Mouse (Mus musculus) layer of hippocampus, adult 8-10 months (tissue): ENCODE measurements around the gene Carmil2. TPM values are rescaled to one million over a fixed set of nuclear protein-coding genes. Genes with fewer than 3 reads are reported as not detected.

Source experiments
- DNase-seq, 2 experiments: peaks; one replicate each; pipeline ENCODE4 v3.0.0; 2022; ENCODE audit warnings: low spot score in 2 of 2
- total RNA-seq, 4 experiments: library from RNA; stranded (reverse); gene quantifications; 2 replicates each; pipeline ENCODE4 v1.2.4; 2022

The Carmil2 gene
- total RNA-seq, 4 experiments from 2014 or later: 61.2 to 71.3 (median 68.4) TPM

DNA sequence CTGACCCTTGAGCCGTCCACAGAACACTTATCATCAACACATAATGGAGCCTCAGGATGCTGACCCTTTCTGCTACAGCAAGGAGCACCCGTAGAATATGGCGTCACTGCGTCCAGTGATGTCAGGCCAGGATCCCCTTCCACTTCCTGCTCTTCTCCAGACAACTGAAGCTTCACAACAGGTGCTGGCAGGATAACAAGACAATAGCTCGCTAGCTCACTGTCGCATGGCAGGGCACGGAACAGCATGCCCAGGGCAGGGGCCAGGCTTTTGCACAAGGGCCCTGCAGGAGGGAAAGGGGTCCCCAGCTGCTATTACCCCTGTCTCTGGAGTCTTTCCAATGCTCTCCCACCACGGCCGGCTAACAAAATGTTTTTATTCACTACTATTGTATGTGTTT lies 36.8 kb downstream of the Carmil2 start:
- DNase-seq: no peak

DNA sequence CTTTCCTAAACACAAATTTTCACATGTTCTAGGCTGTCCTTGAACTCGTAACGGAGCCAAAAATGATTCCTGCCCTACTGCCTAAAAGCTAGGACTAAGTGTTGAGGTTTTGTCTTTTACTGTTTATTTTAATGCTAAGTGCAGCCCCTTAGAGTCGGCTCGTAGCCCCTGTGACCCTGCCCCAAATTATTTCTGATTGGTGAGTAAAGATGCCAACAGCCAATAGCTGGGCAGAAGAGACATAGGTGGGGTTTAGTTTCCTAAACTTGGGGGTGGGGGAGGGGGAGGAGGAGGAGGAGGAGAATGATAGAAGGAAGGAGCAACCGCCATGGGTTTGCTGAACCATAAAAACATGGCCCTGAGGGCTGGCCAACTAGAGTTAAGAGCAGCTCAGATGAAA lies 39.7 kb downstream of the Carmil2 start:
- no peak for DNase-seq

DNA sequence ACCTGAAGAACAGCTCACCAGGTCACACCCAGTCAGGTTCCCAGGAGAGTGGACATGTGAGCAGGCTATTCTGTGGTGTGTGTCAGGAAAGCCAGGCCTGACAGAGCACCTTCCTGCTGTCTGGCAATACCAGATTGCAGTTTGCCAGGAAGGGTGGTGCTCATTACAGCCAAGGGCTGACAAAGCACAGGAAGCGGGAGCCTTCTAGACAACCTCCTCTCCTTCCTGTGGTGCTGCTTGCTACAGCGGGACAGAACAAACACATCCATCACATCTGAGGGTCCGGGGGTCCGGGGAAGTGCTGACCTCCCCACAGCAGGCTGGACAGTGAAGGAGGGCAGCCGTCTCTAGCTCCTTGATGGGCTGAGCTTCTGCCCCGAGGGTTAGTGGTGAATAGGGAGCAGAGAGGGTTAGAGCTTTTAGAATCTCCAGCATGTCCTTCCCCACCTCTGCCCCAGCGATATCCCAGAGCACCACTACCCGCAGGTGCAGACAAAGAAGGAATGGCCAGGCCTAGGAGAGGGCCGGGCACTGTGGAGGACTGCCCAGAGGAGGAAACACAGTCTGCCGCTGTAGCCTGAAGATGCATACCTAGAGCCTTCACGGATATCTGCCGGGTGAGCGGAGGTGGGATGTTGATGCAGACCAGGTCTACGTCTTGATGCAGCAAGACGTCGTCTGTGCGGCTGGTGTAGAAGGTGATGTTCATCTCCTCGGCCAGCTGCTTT lies 41.5 kb downstream of the Carmil2 start:
- no peak for DNase-seq

DNA sequence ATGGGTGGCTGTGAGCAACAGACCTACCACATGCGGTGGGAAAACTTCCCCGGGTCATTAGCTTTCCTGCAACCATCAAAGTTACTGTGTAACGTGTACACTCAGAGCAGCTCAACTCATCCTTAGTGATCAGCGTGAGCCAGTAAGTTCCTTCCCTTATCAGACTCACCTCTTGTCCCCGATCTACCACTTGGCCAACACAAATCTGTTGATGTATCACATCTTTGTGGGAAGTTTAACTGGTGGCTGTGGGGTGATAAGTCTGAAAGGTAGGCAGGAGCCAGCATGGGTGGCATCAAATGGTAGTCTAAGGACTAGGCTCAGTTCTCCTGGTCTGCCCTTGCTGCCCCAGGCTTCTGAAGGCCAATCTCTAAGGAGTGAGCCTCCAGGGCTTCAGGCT lies 46.1 kb downstream of the Carmil2 start:
- DNase-seq: no peak

DNA sequence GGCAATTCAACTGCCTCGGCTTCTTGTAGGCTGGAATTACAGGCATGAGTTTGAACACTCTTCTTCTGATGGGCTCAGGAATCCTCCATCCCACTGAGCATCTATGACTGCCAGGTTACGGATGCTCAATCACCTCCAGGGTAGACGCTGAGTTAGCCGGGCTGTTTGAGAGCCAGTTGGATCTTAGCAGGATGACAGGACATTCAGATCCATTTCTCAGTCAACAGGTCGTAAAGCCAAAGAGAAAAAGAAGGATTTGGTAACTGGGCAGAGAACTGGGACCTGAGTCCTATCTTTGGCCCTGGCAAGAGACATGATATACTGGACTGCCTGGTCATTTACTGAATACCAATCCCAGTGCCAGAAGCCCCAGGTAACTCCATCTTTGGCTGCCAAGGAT lies 53.1 kb downstream of the Carmil2 start:
- DNase-seq: no peak

DNA sequence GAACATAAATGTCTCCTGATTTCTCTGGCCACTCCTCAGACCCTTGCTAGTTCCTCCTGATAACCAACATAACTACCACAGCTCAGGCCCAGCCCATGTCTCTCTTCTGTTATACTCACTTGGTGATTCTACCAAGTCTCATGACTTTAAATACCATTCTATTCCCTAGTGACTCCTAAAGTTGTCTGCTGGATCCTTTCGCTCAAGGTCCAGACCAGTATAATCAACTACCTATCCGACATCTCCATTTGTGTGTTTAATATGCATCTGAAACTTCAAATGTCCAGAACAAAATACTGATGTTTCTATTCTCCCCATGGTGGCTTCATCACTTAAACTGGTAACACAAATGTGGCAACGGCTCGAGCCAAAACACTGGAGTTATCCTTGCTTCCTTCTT lies 57.2 kb downstream of the Carmil2 start:
- no peak for DNase-seq

Other genes starting within 250 kb of the Carmil2 start
- 10 to 100 TPM; 42.2 to 55.5 (median 47.9) TPM for gene Tppp3, start 214.7 kb upstream of the Carmil2 start, total RNA-seq
- 10 to 100 TPM; 35.1 to 41.2 (median 40.8) TPM for gene Zdhhc1, start 189.4 kb upstream of the Carmil2 start, total RNA-seq
- gene Hsd11b2, start 167.5 kb upstream of the Carmil2 start, total RNA-seq: not detected
- gene Atp6v0d1, start 120.2 kb upstream of the Carmil2 start, total RNA-seq: 100 to 1,000 TPM; 258 to 301 (median 285) TPM
- gene Ripor1, start 81.0 kb upstream of the Carmil2 start, total RNA-seq: 10 to 100 TPM; 75.4 to 83.7 (median 81.8) TPM
- gene Ctcf, start 49.7 kb upstream of the Carmil2 start, total RNA-seq: 10 to 100 TPM; 67.5 to 77.9 (median 71.5) TPM
- under 1 TPM in 1 of 4 experiments, not detected in 3; 0.79 TPM for gene Agrp, start 48.9 kb upstream of the Carmil2 start, total RNA-seq
- 10 to 100 TPM; 42.1 to 47.0 (median 43.1) TPM for gene Acd, start 14.8 kb downstream of the Carmil2 start, total RNA-seq
- 10 to 100 TPM; 29.4 to 33.7 (median 32.5) TPM for gene Pard6a, start 14.9 kb downstream of the Carmil2 start, total RNA-seq
- under 1 TPM; 0.41 to 0.78 (median 0.45) TPM for gene 4933405L10Rik, start 21.4 kb downstream of the Carmil2 start, total RNA-seq
- 10 to 100 TPM; 10.7 to 11.7 (median 11.0) TPM for gene Enkd1, start 21.9 kb downstream of the Carmil2 start, total RNA-seq
- gene Gfod2, start 72.4 kb downstream of the Carmil2 start, total RNA-seq: 10 to 100 TPM; 17.8 to 21.3 (median 19.8) TPM
- gene Ranbp10, start 141.1 kb downstream of the Carmil2 start, total RNA-seq: 10 to 100 TPM; 24.0 to 28.4 (median 26.2) TPM
- under 1 TPM in 3 of 4 experiments, not detected in 1; 0.18 to 0.49 (median 0.31) TPM for gene Tsnaxip1, start 141.5 kb downstream of the Carmil2 start, total RNA-seq
- gene Cenpt, start 167.0 kb downstream of the Carmil2 start, total RNA-seq: 10 to 100 TPM; 11.6 to 18.5 (median 14.0) TPM
- gene Thap11, start 168.9 kb downstream of the Carmil2 start, total RNA-seq: 10 to 100 TPM; 36.4 to 39.7 (median 38.3) TPM
- 10 to 100 TPM; 12.8 to 36.2 (median 22.6) TPM for gene Nutf2, start 174.3 kb downstream of the Carmil2 start, total RNA-seq
- 10 to 100 TPM; 65.0 to 72.8 (median 69.3) TPM for gene Edc4, start 194.6 kb downstream of the Carmil2 start, total RNA-seq
- gene Nrn1l, start 207.3 kb downstream of the Carmil2 start, total RNA-seq: 1 to 10 TPM in 2 of 4 experiments, under 1 TPM in 1, not detected in 1; 0.92 to 2.9 (median 2.7) TPM
- 1 to 10 TPM; 7.5 to 9.6 (median 9.1) TPM for gene Pskh1, start 214.2 kb downstream of the Carmil2 start, total RNA-seq
- gene Ctrl, start 247.6 kb downstream of the Carmil2 start, total RNA-seq: 1 to 10 TPM in 1 of 4 experiments, under 1 TPM in 3; 0.74 to 2.0 (median 0.82) TPM